Mouse (Mus musculus) embryonic stem cell, embryonic (primary cell): ENCODE measurements around the gene Bcap29.

Experiments used
- CTCF ChIA-PET, 4 experiments: fragments of 300-600 bp in 2 of 4; fragments of 350-600 bp in 2 of 4; sonication (Branson Sonifier 250); formaldehyde crosslinking; loops; one replicate each; lab custom pipeline; 2022; ENCODE audit warnings: inconsistent platforms in 2 of 4; lab: Charles Lee
- POLR2A ChIA-PET, 4 experiments: fragments of 300-600 bp in 2 of 4; fragments of 350-600 bp in 2 of 4; sonication (Branson Sonifier 250); formaldehyde crosslinking; loops; one replicate each; lab custom pipeline; 2022; ENCODE audit warnings: antibody characterized with exemption in 4 of 4, inconsistent platforms in 1 of 4; lab: Charles Lee

Bcap29 gene

GRCm38 (mm10) chr12:31634343-31635239 is at the start of gene Bcap29:
Gene Bcap29, minus strand, starts transcription at chr12:31634658.
- POLR2A ChIA-PET: interaction anchor here in 2 of 4 experiments (1.0 to 5.4 kb wide), 17 partner anchors 10 to 315 kb away, joined by 3 to 35 read pairs (median 5); partner anchors contain the start of genes Cog5 (in 2 of the 2), Dus4l (in 2 of the 2), Cbll1 (in 1 of the 2) and Hbp1 (in 1 of the 2)
- CTCF ChIA-PET: interaction anchor here in 2 of 4 experiments (1.0 to 1.3 kb wide), 2 partner anchors 14 to 15 kb away, joined by 3 to 4 read pairs; no protein-coding TSS in a partner anchor

GRCm38 (mm10) chr12:31667187-31667586 is 32.7 kb upstream of the Bcap29 start:
- ChIA-PET POLR2A (interaction anchor here in 2 of 4 experiments (0.6 to 1.6 kb wide), 2 partner anchors 24 to 36 kb away, joined by 4 to 6 read pairs; no protein-coding TSS in a partner anchor), CTCF (no interaction called here)

- ChIA-PET CTCF (no interaction called here), POLR2A (interaction anchor here in 1 of 4 experiments (0.9 to 1.6 kb wide), 2 partner anchors 37 to 68 kb away, joined by 3 to 6 read pairs; no protein-coding TSS in a partner anchor)
Measured at GRCm38 (mm10) chr12:31665999-31666398, 31.5 kb upstream of the Bcap29 start.

GRCm38 (mm10) chr12:31656841-31657240 is 22.4 kb upstream of the Bcap29 start:
- ChIA-PET POLR2A (interaction anchor here in 2 of 4 experiments (1.0 to 1.7 kb wide), 3 partner anchors 20 to 36 kb away, joined by 3 to 5 read pairs (median 3); no protein-coding TSS in a partner anchor), CTCF (no interaction called here)

- ChIA-PET CTCF (no interaction called here), POLR2A (interaction anchor here in 3 of 4 experiments (0.6 to 3.9 kb wide), 11 partner anchors 10 to 412 kb away, joined by 3 to 35 read pairs (median 6); partner anchors contain the start of gene Bcap29 (in 2 of the 3))
Measured at GRCm38 (mm10) chr12:31654965-31655477, 20.6 kb upstream of the Bcap29 start.

GRCm38 (mm10) chr12:31654197-31654964 is 19.9 kb upstream of the Bcap29 start, which contains the start of the genes Dus4l and Cog5:
Gene Dus4l, minus strand, starts transcription at chr12:31654826.
Gene Cog5, plus strand, starts transcription at chr12:31654869.
- CTCF ChIA-PET: interaction anchor here in 1 of 4 experiments (1.2 kb wide), 1 partner anchor 12 kb away, joined by 3 read pairs; no protein-coding TSS in a partner anchor
- POLR2A ChIA-PET: interaction anchor here in 3 of 4 experiments (0.6 to 3.9 kb wide), 26 partner anchors 9 to 411 kb away, joined by 3 to 35 read pairs (median 4); partner anchors contain the start of genes Bcap29 (in 2 of the 3) and Hbp1 (in 1 of the 3)

- ChIA-PET POLR2A (interaction anchor here in 3 of 4 experiments (0.7 to 3.9 kb wide), 26 partner anchors 9 to 770 kb away, joined by 3 to 35 read pairs (median 4); partner anchors contain the start of genes Bcap29 (in 2 of the 3) and Hbp1 (in 1 of the 3)), CTCF (interaction anchor here in 1 of 4 experiments (1.2 kb wide), 1 partner anchor 11 kb away, joined by 3 read pairs; no protein-coding TSS in a partner anchor)
Measured at GRCm38 (mm10) chr12:31653611-31654010, 19.2 kb upstream of the Bcap29 start.

GRCm38 (mm10) chr12:31635240-31635607 is 766 bp upstream of the Bcap29 start:
- POLR2A ChIA-PET: interaction anchor here in 2 of 4 experiments (0.6 to 5.4 kb wide), 13 partner anchors 8 to 315 kb away, joined by 3 to 35 read pairs (median 5); partner anchors contain the start of genes Cog5 (in 2 of the 2), Dus4l (in 2 of the 2), Cbll1 (in 1 of the 2) and Hbp1 (in 1 of the 2)
- CTCF ChIA-PET: interaction anchor here in 2 of 4 experiments (1.0 to 1.3 kb wide), 2 partner anchors 15 to 16 kb away, joined by 3 to 4 read pairs; no protein-coding TSS in a partner anchor

- CTCF ChIA-PET: no interaction called here
- POLR2A ChIA-PET: interaction anchor here in 3 of 4 experiments (0.7 to 5.4 kb wide), 16 partner anchors 9 to 316 kb away, joined by 3 to 35 read pairs (median 5); partner anchors contain the start of genes Cog5 (in 2 of the 3), Dus4l (in 2 of the 3), Cbll1 (in 1 of the 3) and Hbp1 (in 1 of the 3)
Measured at GRCm38 (mm10) chr12:31633970-31634342, 502 bp downstream of the Bcap29 start.

- ChIA-PET CTCF (interaction anchor here in 2 of 4 experiments (1.0 to 2.3 kb wide), 2 partner anchors 9 to 10 kb away, joined by 3 to 7 read pairs; no protein-coding TSS in a partner anchor), POLR2A (interaction anchor here in 2 of 4 experiments (1.0 to 3.4 kb wide), 13 partner anchors 9 to 322 kb away, joined by 3 to 12 read pairs (median 4); partner anchors contain the start of genes Cog5 (in 1 of the 2), Dus4l (in 1 of the 2) and Hbp1 (in 1 of the 2))
Measured at GRCm38 (mm10) chr12:31628396-31628795, 6.1 kb downstream of the Bcap29 start.

GRCm38 (mm10) chr12:31625016-31625415 is 9.4 kb downstream of the Bcap29 start:
- CTCF ChIA-PET: no interaction called here
- POLR2A ChIA-PET: interaction anchor here in 2 of 4 experiments (1.3 to 5.6 kb wide), 6 partner anchors 8 to 29 kb away, joined by 3 to 25 read pairs (median 6); partner anchors contain the start of gene Bcap29 (in 2 of the 2)

- CTCF ChIA-PET: interaction anchor here (0.6 to 2.2 kb wide), 18 partner anchors 9 to 385 kb away, joined by 3 to 13 read pairs (median 4); no protein-coding TSS in a partner anchor
- POLR2A ChIA-PET: interaction anchor here in 3 of 4 experiments (0.5 to 2.7 kb wide), 20 partner anchors 8 to 330 kb away, joined by 3 to 13 read pairs (median 4); partner anchors contain the start of genes Bcap29 (in 1 of the 3), Cog5 (in 1 of the 3), Dus4l (in 1 of the 3) and Hbp1 (in 1 of the 3)
Measured at GRCm38 (mm10) chr12:31620106-31620505, 14.4 kb downstream of the Bcap29 start.

GRCm38 (mm10) chr12:31613353-31613752 is 21.1 kb downstream of the Bcap29 start:
- ChIA-PET POLR2A (interaction anchor here in 1 of 4 experiments (1.4 to 2.1 kb wide), 2 partner anchors 10 to 40 kb away, joined by 4 to 6 read pairs; no protein-coding TSS in a partner anchor), CTCF (no interaction called here)

GRCm38 (mm10) chr12:31608138-31608537 is 26.3 kb downstream of the Bcap29 start:
- POLR2A ChIA-PET: interaction anchor here in 2 of 4 experiments (0.6 to 3.2 kb wide), 13 partner anchors 8 to 342 kb away, joined by 3 to 17 read pairs (median 4); partner anchors contain the start of genes Cbll1 (in 2 of the 2) and Hbp1 (in 2 of the 2)
- CTCF ChIA-PET: interaction anchor here in 2 of 4 experiments (0.6 to 1.1 kb wide), 2 partner anchors 12 to 130 kb away, joined by 3 read pairs; no protein-coding TSS in a partner anchor

- POLR2A ChIA-PET: interaction anchor here in 2 of 4 experiments (0.5 to 1.3 kb wide), 2 partner anchors 14 to 15 kb away, joined by 3 read pairs; no protein-coding TSS in a partner anchor
- CTCF ChIA-PET: no interaction called here
Measured at GRCm38 (mm10) chr12:31604894-31605293, 29.6 kb downstream of the Bcap29 start.

- ChIA-PET CTCF (interaction anchor here in 2 of 4 experiments (0.6 to 0.8 kb wide), 2 partner anchors 17 to 211 kb away, joined by 3 to 4 read pairs; no protein-coding TSS in a partner anchor), POLR2A (interaction anchor here in 2 of 4 experiments (1.0 to 1.3 kb wide), 3 partner anchors 11 to 24 kb away, joined by 3 to 4 read pairs (median 4); no protein-coding TSS in a partner anchor)
Measured at GRCm38 (mm10) chr12:31603586-31603985, 30.9 kb downstream of the Bcap29 start.
